Comparison of ENCODE assay signal across 8 mouse cellular contexts in the genomic region with DNA sequence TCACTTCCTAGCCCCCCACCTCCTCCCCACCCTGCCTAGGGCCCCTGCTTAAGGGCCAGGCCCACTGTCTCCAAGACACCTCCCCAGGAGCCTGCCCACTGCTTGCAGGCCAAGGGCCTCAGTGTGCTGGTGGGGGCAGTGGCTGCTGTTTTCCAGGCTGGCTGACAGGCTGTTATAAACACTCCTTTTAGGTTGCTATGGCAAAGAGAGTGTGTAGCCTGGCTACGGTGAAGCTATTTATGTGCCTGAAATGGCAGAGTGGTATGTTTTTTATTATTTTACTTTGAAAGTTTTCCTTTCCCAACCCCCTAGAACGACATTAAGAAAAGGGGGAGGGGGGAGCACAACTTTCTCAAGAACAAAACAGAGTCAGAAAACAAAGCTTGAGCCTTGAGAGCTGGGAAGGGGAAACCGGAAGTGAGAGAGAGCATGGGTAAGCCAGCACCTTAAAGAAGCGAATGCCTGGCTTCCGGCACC. TPM values are rescaled to one million over a fixed set of nuclear protein-coding genes. Genes with fewer than 3 reads are reported as not detected.
A peak's percentile ranks its signal among the peaks of the same experiment; 100 is the strongest.
DNase-seq lines count a peak whose midpoint lies in the region; ATAC-seq lines count a peak whose summit lies in the region.

No protein-coding gene starts in this region.

- H3K4me1 ChIP-seq in embryonic facial prominence, embryonic 13.5 days = peaks cover 58% of the 10 kb centered on the region
- peaks cover 15% of the 10 kb centered on the region for H3K4me1 ChIP-seq in midbrain, embryonic 16.5 days (ENCODE audit: control insufficient read depth, insufficient read depth, low read length)

- no peaks in the 10 kb centered on the region for H3K36me3 ChIP-seq in embryonic facial prominence, embryonic 13.5 days
- no peaks in the 10 kb centered on the region for H3K36me3 ChIP-seq in midbrain, embryonic 16.5 days (ENCODE audit: control insufficient read depth, insufficient read depth, low read length)

- H3K9ac ChIP-seq in embryonic facial prominence, embryonic 13.5 days = no peak overlapping the region
- H3K9ac ChIP-seq in midbrain, embryonic 16.5 days (ENCODE audit: low read depth, low read length) = no peak overlapping the region

- H3K4me3 ChIP-seq in embryonic facial prominence, embryonic 13.5 days = no peak overlapping the region
- H3K4me3 ChIP-seq in midbrain, embryonic 16.5 days (ENCODE audit: low read depth, low read length) = no peak overlapping the region

- 35% methylated on average over 5 of the region's 5 CpGs for WGBS in embryonic facial prominence, embryonic 13.5 days
- WGBS in midbrain, embryonic 16.5 days = 40% methylated on average over 5 of the region's 5 CpGs

- peak; percentile 53 for DNase-seq in embryo, embryonic 11 days
- DNase-seq in embryo, embryonic 10 days (ENCODE audit: low spot score) = no peak
- peak; percentile 53 to 68 for DNase-seq in layer of hippocampus, adult 18-20 months (ENCODE audit: low spot score in 2 of 2)
- no peak for DNase-seq in adrenal gland, postnatal 4 days (ENCODE audit: low spot score in 2 of 2)
- DNase-seq in B cell, adult 2 months = no peak

- ATAC-seq in embryonic facial prominence, embryonic 13.5 days (ENCODE audit: insufficient number of reproducible peaks, insufficient read depth, low FRiP score, low TSS enrichment, low read depth) = peak; percentile 54; the same call in 1 of the 2 replicates
- peak; percentile 67 for ATAC-seq in midbrain, embryonic 16.5 days
- ATAC-seq in megakaryocyte progenitor cell, adult 5-6 weeks (replicated peaks; ENCODE audit: poor library complexity) = no peak

- H3K27me3 ChIP-seq in embryonic facial prominence, embryonic 13.5 days = no peaks in the 10 kb centered on the region
- H3K27me3 ChIP-seq in midbrain, embryonic 16.5 days (ENCODE audit: control insufficient read depth, insufficient read depth, low read depth, low read length) = no peaks in the 10 kb centered on the region

- H3K9me3 ChIP-seq in embryonic facial prominence, embryonic 13.5 days = no peaks in the 10 kb centered on the region
- no peaks in the 10 kb centered on the region for H3K9me3 ChIP-seq in midbrain, embryonic 16.5 days (replicated peaks; ENCODE audit: control insufficient read depth, low read length, poor library complexity, severe bottlenecking)

- H3K27ac ChIP-seq in embryonic facial prominence, embryonic 13.5 days = peak overlapping the region; percentile 70
- H3K27ac ChIP-seq in midbrain, embryonic 16.5 days (ENCODE audit: low read length) = 0 out of 2 replicates have a peak overlapping the region, but pooled peaks have one; percentile 30

- H3K4me2 ChIP-seq in embryonic facial prominence, embryonic 13.5 days = no peak overlapping the region
- no peak overlapping the region for H3K4me2 ChIP-seq in midbrain, embryonic 16.5 days (ENCODE audit: low read length)

RNA-seq across cellular contexts. Expression of gene Atp2b4, which starts 37.9 kb away (rescaled TPM):
- polyA plus RNA-seq in embryonic facial prominence, embryonic 13.5 days (2015; fragmentation: Nextera tagmentation; extraction: Ambion mirVana) = 25.3 and 26.1 TPM in 2 replicates
- 100 to 1,000 TPM in 1 of 2 experiments, 10 to 100 TPM in 1; 70.4 to 100 TPM for total RNA-seq in layer of hippocampus, adult 18-20 months (2021)
- polyA plus RNA-seq in midbrain, embryonic 16.5 days (2015; fragmentation: Nextera tagmentation; extraction: Ambion mirVana) = 11.8 and 13.4 TPM in 2 replicates
- 10 to 100 TPM; 49.9 to 55.6 TPM for total RNA-seq in adrenal gland, postnatal 4 days (2021)
- 33.6 and 40.5 TPM in 2 replicates for total RNA-seq in megakaryocyte progenitor cell, adult 5-6 weeks (2015)
- 30.7 and 34.7 TPM in 2 replicates for total RNA-seq in megakaryocyte progenitor cell, adult 5-6 weeks (2017)

Comparison
In these comparisons a context has a peak if more than half of its experiments do, and no peak if none do; other contexts are left out.
1. DNase-seq: peak in embryo, embryonic 11 days (single experiment) and layer of hippocampus, adult 18-20 months (2 of 2); none in embryo, embryonic 10 days (single experiment), adrenal gland, postnatal 4 days (0 of 2) and B cell, adult 2 months (0 of 2).